Mouse (Mus musculus) brain, embryonic 14.5 days (tissue): ENCODE data around the gene Zfp827.

Source experiments
- CTCF ChIP-seq: fragments of 200-500 bp; IDR thresholded peaks from 2 replicates; pipeline ENCODE4 v1.5.1; 2012; ENCODE audit warnings: inconsistent platforms, mild to moderate bottlenecking, moderate library complexity, borderline replicate concordance; ENCODE audit not compliant: insufficient read depth, insufficient read length; ENCODE audit errors: extremely low read depth
- POLR2A ChIP-seq: fragments of 200-500 bp; IDR thresholded peaks from 2 replicates; pipeline ENCODE4 v1.6.1; 2012; ENCODE audit warnings: mild to moderate bottlenecking, inconsistent platforms, borderline replicate concordance; ENCODE audit not compliant: poor library complexity, insufficient read depth, insufficient read length, severe bottlenecking; ENCODE audit errors: extremely low read depth

GRCm38 (mm10) chr8:79083461-79084358 is 55.5 kb downstream of the Zfp827 start:
- no peak for TF ChIP-seq CTCF
- no peak for TF ChIP-seq POLR2A
